Mouse (Mus musculus) lung, postnatal 4 days (tissue): Measurements from ENCODE around the gene Kcng1.

Experiments
- DNase-seq, 2 experiments: peaks; one replicate each; pipeline ENCODE4 v3.0.0; 2021

The Kcng1 gene

GRCm38 (mm10) chr2:168260124-168260523 is 21.4 kb downstream of the Kcng1 start:
- DNase-seq = no peak

- DNase-seq = no peak
Measured at GRCm38 (mm10) chr2:168259046-168259445, 22.5 kb downstream of the Kcng1 start.

DNA sequence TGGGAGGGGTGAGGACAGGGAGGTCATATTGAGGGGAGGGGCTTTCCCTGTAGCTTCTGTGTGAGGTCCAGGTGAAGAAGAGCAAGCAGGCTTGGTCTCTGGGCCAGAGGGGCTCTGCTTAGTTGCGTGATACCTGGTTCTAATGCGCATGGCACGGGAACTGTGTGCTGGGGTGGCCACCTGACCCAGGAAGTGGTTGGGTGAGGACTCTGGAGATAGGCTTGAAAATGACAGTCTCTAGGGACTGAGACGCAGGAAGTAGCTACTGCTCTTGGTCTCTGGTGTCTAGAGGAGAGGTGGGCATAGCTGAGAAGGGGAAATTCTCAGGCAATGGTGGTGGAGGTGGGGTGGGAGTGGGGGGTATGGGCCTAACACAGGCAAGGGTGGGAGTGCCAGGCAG is 24.3 kb downstream of the Kcng1 start:
- DNase-seq = no peak

- no peak for DNase-seq
Measured at GRCm38 (mm10) chr2:168256506-168256905, 25.0 kb downstream of the Kcng1 start.

DNA sequence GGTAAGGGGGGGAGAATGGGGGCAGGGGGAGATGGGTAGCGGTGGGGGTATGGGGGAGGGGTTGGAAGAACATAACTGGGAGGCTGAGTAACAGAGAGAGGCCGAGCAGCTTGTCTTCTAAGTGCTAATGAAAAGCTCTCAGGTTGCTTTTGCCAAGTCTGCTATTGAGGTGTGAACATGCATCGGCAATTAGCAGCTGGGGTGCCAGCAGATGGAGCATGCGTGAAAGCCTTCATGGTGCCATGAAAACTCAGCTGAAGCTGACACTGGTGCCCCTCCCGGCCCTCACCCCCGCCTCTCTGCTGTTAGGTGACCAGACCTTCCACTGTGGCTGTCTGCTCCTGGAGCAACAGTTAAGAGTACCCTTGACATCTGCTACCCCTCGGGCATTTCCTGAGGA is 27.7 kb downstream of the Kcng1 start:
- DNase-seq = no peak

DNA sequence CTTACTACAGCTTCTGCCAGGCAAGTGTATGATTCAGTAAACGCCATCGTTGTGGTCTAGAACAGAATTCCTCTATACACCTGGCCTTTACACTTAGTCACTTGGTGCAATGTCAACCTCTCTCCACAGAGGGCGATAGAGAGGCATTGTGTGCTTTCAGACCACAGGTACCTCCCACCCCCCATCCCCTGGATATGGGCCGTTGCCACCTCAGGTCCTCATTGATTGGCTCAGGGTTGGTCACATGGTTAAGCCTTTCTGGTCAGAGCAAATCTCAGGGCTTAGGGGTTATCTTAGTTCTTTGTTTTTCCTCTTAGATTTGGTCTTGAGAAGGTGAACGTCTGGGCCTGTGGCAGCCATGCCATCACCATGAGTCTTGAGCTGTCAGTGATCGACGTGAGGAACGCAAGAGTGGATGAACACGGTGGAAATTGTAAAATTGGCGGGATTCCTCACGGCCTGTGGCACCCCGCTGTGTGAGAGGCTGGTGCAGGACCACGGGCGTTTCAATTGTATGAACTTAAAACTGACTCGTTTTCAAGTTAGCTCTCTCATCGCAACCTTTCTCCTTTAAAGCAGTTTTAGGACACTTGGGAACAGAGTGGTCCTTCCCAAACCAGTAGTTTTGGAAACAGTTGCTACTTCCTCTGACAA is 28.8 kb downstream of the Kcng1 start:
- peak in 1 of 2 experiments; percentile 47 for DNase-seq

- peak in 1 of 2 experiments; percentile 87 for DNase-seq
Measured at GRCm38 (mm10) chr2:168250270-168250669, 31.3 kb downstream of the Kcng1 start.

- DNase-seq = peak in 1 of 2 experiments; percentile 30
Measured at GRCm38 (mm10) chr2:168248856-168249245, 32.7 kb downstream of the Kcng1 start.

DNA sequence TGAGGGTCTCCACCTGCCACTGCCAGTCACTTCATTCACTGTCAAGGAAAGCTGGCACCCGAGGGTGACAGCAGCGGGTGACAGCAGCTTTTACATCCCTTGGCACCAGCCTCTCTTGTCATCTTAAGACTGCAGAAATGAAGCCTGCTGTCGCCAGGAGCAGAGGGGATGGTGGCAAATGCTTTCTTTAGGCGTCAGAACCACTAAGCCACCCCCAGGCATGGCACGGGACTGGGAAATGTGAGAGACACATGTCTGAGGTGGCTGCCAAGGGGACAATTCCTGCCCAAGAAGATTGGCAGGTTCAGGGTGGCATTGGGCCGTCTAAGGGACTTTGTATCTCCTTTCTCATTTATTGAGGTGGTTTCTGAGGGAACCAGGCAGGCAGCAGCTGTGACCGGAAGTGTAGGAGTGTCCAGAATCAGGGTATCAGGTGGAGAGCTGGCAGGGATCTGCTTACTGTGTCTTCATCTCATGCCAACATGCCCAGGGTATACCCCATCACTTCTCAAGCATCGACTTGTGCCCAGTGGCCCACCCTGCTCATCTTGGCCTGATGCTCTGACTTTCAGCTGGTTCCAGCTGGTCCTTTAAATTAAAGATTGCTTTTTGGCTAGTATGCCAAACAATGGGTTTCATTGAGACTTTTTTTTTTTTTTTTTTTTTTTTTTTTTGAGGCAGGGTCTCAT is 33.2 kb downstream of the Kcng1 start:
- no peak for DNase-seq

DNA sequence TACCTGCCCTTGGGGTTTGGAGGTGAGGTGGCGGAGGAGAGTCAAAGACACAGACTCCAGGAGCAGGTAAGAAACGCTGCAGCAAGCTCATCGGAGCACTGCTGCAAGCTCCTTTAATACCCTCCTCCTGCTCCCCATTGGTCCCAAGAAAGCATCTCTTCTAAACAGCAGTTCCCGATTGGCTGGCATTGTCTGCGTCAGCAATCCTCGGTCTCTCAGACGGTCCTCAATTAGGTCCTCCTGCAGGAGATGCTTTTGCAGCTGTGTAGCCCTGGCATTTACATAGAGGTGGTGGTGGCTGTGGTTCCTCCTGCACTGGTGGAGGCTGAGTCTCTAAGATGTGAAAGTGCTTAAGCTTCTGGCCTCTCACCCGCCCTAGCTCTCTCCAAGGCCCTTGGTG is 36.0 kb downstream of the Kcng1 start:
- DNase-seq = no peak

DNA sequence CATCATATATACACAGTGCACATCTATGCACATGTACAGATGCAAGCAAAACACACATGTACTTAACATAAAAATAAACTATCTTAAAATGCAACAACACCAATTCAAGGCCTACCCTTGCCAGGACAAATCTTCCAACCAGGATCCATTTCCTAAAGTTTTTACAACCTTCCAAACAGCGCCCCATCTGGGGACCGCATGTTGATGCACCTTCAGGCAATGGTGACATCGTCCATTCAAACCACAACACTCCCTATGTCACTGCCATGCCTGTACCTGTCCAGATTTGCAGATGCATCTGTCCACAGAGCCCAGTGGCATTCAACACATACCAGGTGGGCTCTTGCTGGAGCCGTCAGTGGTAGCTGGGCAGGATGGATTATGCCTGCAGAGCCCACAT is 38.3 kb downstream of the Kcng1 start:
- no peak for DNase-seq

- peak in 1 of 2 experiments; percentile 30 for DNase-seq
Measured at GRCm38 (mm10) chr2:168242841-168243240, 38.7 kb downstream of the Kcng1 start.

DNA sequence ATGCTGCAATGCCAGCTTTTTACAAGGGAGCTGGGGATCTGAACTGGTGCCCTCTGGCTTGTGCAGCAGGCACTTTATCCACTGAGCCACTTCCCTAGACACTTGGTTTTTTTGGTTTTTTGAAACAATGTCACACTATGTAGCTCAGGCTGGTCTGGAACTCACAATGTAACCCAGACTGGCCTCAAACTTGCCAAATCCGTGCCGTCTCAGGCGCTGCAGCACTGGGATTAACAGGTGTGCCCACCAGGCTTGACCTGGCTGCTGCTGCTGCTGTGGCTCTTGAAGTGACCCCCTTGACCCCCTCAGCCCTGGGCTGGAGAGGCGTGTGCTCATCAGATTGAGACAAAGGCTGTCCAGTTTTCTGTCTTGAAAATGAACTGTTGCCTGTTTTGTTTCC is 43.2 kb downstream of the Kcng1 start:
- no peak for DNase-seq

- peak in 1 of 2 experiments; percentile 8 for DNase-seq
Measured at GRCm38 (mm10) chr2:168233286-168233685, 48.2 kb downstream of the Kcng1 start.

GRCm38 (mm10) chr2:168231471-168231829 is 50.1 kb downstream of the Kcng1 start:
- DNase-seq = no peak

GRCm38 (mm10) chr2:168230773-168231470 is 50.6 kb downstream of the Kcng1 start:
- DNase-seq = peak; percentile 40 to 52

GRCm38 (mm10) chr2:168230026-168230728 is 51.4 kb downstream of the Kcng1 start, which contains the start of the genes Gm20716, Dpm1 and Mocs3:
Gm20716 (minus strand) TSS chr2:168230364.
Dpm1 (minus strand) TSS chr2:168230591.
Mocs3 (plus strand) TSS chr2:168230622.
- peak; percentile 89 to 90 for DNase-seq

DNA sequence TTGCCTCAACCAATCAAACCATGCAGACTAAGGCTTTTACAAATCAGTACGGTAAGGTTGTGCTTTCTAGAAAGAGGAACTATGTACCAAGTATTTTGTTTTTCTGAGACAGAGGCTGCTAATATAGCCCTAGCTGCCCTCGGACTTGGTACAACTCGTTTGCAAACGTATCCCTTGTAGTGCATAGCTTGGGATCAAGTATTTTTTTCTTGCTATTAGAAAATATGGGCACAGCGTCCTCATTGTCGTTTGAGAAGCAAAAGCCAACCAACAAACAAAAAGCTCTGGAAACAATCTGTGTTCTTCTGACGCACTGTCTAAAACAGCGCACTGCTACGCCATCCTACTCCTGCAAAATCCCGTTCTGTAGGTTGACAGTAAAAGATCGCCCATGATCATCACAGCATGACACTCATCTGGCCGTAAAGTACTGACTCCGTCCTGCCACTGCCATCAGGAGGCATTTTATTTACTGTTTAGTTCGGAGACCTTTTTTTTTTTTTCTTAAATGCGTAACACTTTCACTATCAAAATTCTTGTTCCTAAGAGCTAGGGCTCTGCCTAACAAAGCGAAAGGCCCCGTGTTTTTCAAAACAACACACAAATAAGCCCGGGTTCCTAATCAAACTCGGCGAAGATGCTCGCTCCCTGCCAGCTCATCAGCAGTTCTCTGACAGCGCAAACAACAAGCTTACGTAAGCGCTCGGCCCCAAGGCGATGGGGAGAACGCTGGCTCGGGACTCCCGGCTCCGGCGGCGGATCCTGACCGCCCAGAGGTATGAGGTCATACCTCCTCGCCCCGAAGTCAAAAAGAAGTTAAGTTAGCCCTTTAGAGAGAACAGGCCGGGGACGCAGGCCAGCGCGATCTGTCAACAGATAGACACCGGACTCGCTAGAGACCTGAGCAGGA is 52.2 kb downstream of the Kcng1 start:
- DNase-seq = peak; percentile 46 to 50

GRCm38 (mm10) chr2:168223326-168223725 is 58.2 kb downstream of the Kcng1 start:
- DNase-seq = no peak

DNA sequence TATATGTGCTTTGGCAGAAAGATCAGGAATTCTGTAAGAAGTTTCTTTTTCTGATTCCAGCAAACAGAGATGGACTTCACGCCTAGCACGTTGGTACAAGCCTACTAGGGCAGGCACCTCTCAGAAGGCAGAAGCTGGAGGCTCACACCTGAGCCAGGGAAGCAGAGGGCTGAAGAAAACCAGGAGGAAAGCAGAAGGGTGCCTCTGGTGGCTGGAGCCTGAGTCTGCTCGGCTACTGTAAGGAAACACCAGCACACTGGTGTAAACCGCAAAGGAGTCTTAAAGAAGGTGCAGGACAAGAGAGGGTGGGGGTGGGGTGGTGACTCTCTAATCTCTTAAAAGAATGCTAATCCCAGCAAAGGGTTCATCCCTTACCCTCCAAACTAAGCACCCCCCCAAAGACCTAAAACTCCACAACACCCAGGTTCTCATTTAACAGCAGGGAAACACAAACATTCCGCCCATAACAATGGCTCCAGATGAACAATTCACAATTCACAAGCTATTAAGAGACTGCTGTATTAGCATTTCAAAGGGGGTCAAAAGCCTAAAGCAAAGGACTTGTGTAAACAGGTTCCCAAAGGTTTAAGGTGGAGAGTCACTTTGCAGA is 67.6 kb downstream of the Kcng1 start:
- no peak for DNase-seq
